Mouse (Mus musculus): Measurements from ENCODE around the gene Trpd52l3.

DNA sequence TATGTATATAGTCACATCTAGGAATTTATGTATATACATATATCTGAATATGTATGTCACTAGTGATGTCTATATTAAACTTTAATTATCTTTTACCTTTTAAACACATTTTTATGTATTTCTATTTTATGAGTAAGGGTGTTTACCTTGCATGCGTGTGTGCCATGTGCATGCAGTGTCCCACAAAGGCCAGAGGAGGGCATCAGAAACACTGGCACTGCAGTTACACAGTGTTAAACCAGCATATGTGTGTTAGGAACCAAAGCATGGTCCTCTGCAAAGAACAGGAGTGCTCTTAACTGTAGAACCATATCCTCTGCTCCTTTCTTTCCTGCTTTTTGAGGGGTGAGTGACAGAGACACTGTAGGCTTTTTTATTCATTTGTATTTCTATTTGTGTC, 41.0 kb downstream of the Trpd52l3 start:
- TF ChIP-seq CTCF (conservative IDR thresholded peaks at IDR 0.05; ENCODE audit: insufficient read depth, insufficient read length, low read depth, low read length) (peak; percentile 28; the same call in 1 of the 2 replicates), POLR2A (IDR thresholded peaks at IDR 0.05; ENCODE audit: low read depth, low read length) (no peak)
